Mouse (Mus musculus) intestine, embryonic 14.5 days (tissue): ENCODE measurements at regions not wholly inside any gene's neighbourhood (a gene's known extent, or its start where the extent isn't known, plus 50 kb on each side); places are given as distances from the start of the nearest gene placed in this dataset.
"Not testable (repeated sequence)": the region's sequence is repeated elsewhere in the genome, so short reads cannot be mapped to it uniquely, and the experiment has no call there.

Experiments
- ATAC-seq: fragments of 200-750 bp; cut with Nextera tagmentation; replicated peaks from 2 replicates; pipeline ENCODE4 v1.8.0; 2017; ENCODE audit warnings: low read depth, moderate number of reproducible peaks, moderate TSS enrichment, moderate library complexity; ENCODE audit not compliant: low FRiP score, low TSS enrichment
- DNase-seq: peaks from one replicate; pipeline ENCODE4 v3.0.0-alpha.2; 2018; ENCODE audit warnings: low spot score
- H3K27ac ChIP-seq: fragments of 300-500 bp; sonication (generic); 2 replicates; pipeline ENCODE4 v1.5.1; 2014; ENCODE audit warnings: low read depth, mild to moderate bottlenecking, control low read depth
- H3K27me3 ChIP-seq: fragments of 300-500 bp; sonication (generic); replicated peaks from 2 replicates; pipeline ENCODE4 v1.6.1; 2014; ENCODE audit warnings: low read length, control low read depth; ENCODE audit not compliant: control insufficient read depth, insufficient read depth
- H3K36me3 ChIP-seq: fragments of 300-500 bp; sonication (generic); 2 replicates; pipeline ENCODE4 v1.6.1; 2014; ENCODE audit warnings: low read length, control low read depth; ENCODE audit not compliant: control insufficient read depth, insufficient read depth
- H3K4me1 ChIP-seq: fragments of 300-500 bp; sonication (generic); replicated peaks from 2 replicates; pipeline ENCODE4 v1.6.1; 2014; ENCODE audit warnings: low read length, control low read depth, mixed read lengths; ENCODE audit not compliant: control insufficient read depth, insufficient read depth
- H3K4me2 ChIP-seq: fragments of 300-500 bp; sonication (generic); 2 replicates; pipeline ENCODE4 v1.6.1; 2014; ENCODE audit warnings: low read length
- H3K4me3 ChIP-seq: fragments of 300-500 bp; sonication (generic); 2 replicates; pipeline ENCODE4 v1.5.1; 2014; ENCODE audit warnings: low read depth, low read length, control low read depth, mixed read lengths
- H3K9ac ChIP-seq: fragments of 300-500 bp; sonication (generic); 2 replicates; pipeline ENCODE4 v1.6.1; 2014; ENCODE audit warnings: mild to moderate bottlenecking, low read length
- H3K9me3 ChIP-seq: fragments of 300-500 bp; sonication (generic); 2 replicates; pipeline ENCODE4 v1.6.1; 2016; ENCODE audit warnings: low read length, control low read depth; ENCODE audit not compliant: control insufficient read depth
- WGBS: fragments of 180-500 bp; shearing (Covaris S2); extraction: QIAGEN DNeasy Blood & Tissue Kit; methylation state at CpG from one replicate; pipeline ENCODE4 v1.1.7; 2014; 5-methylcytosine and 5-hydroxymethylcytosine counted together

DNA sequence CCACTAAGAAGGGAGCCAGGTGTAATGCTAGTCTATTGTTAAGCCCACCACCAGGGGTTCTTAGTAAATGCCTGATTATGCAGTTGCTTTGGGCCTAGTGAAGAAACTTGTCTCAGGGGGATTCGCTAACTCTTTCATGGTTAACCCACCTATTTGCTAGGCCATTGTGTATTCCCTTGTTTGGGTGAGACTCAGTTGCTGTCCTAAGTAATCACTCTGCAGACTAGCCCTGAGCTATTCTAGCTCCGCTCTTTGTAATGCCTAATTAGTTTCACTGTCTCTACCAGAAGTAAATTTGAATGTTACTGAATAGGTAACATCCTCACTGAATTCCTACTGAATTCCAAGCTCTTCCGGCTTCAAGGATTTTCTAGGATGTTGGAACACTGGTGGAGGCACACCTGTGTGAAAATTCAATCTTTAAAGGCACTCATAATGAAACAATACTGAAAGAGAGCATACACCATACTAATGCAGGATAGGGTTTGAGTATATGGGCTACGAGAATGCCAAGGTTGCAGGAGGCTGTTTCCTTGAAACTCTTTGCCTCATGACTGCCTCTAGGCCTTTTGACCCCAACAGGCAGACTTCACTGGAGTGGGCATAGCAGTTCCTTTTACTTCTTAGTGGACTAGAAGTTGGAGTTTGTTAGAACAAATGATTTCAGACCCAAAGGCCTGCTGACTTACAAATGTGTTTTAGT is 213.4 kb downstream of the Crisp4 start:
- not testable (repeated sequence) for ATAC-seq, H3K4me1 ChIP-seq
- WGBS: 87% methylated on average over 4 of the region's 4 CpGs

More for the DNA sequence above, 213.4 kb downstream of the Crisp4 start:
- not testable (repeated sequence) for H3K4me3 ChIP-seq, H3K27me3 ChIP-seq, H3K27ac ChIP-seq, H3K9me3 ChIP-seq, H3K9ac ChIP-seq, DNase-seq, H3K36me3 ChIP-seq, H3K4me2 ChIP-seq
